Mouse (Mus musculus) hindbrain, embryonic 11.5 days (tissue): ENCODE results near the gene Spock1. TPM values are rescaled to one million over a fixed set of nuclear protein-coding genes. Genes with fewer than 3 reads are reported as not detected.

Experiments
- ATAC-seq: fragments of 200-750 bp; cut with Nextera tagmentation; 2 replicates; pipeline ENCODE4 v1.8.0; 2017; ENCODE audit warnings: mild to moderate bottlenecking, moderate TSS enrichment, moderate library complexity; ENCODE audit not compliant: low FRiP score
- DNase-seq: peaks from one replicate; pipeline ENCODE4 v3.0.0-alpha.2; 2015; ENCODE audit warnings: low spot score
- H3K27ac ChIP-seq: fragments of 300-500 bp; sonication (generic); 2 replicates; pipeline ENCODE4 v1.5.1; 2014; ENCODE audit warnings: mild to moderate bottlenecking, low read depth, low read length
- H3K27me3 ChIP-seq: fragments of 300-500 bp; sonication (generic); 2 replicates; pipeline ENCODE4 v1.6.1; 2014; ENCODE audit warnings: mild to moderate bottlenecking, low read length, moderate library complexity, mixed read lengths; ENCODE audit not compliant: control insufficient read depth, insufficient read depth
- H3K36me3 ChIP-seq: fragments of 300-500 bp; sonication (generic); 2 replicates; pipeline ENCODE4 v1.6.1; 2014; ENCODE audit warnings: mild to moderate bottlenecking, low read length, moderate library complexity, mixed read lengths; ENCODE audit not compliant: control insufficient read depth, insufficient read depth
- H3K4me1 ChIP-seq: fragments of 300-500 bp; sonication (generic); replicated peaks from 2 replicates; pipeline ENCODE4 v1.6.1; 2014; ENCODE audit warnings: low read length, mixed read lengths; ENCODE audit not compliant: control insufficient read depth, insufficient read depth
- H3K4me2 ChIP-seq: fragments of 300-500 bp; sonication (generic); replicated peaks from 2 replicates; pipeline ENCODE4 v1.6.1; 2014; ENCODE audit warnings: mild to moderate bottlenecking, low read depth, low read length
- H3K4me3 ChIP-seq: fragments of 300-500 bp; sonication (generic); 2 replicates; pipeline ENCODE4 v1.5.1; 2014; ENCODE audit warnings: low read depth, low read length
- H3K9ac ChIP-seq: fragments of 300-500 bp; sonication (generic); 2 replicates; pipeline ENCODE4 v1.6.1; 2014; ENCODE audit warnings: low read depth, low read length
- H3K9me3 ChIP-seq: fragments of 300-500 bp; sonication (generic); 2 replicates; pipeline ENCODE4 v1.6.1; 2016; ENCODE audit warnings: low read length; ENCODE audit not compliant: control insufficient read depth
- WGBS: fragments of 180-500 bp; shearing (Covaris S2); extraction: QIAGEN DNeasy Blood & Tissue Kit; methylation state at CpG from one replicate; pipeline ENCODE4 v1.1.7; 2014; 5-methylcytosine and 5-hydroxymethylcytosine counted together
- polyA plus RNA-seq: library from polyadenylated mRNA; unstranded; fragments of >200 nt; fragmentation: Nextera tagmentation; extraction: Ambion mirVana; gene quantifications from 2 replicates; pipeline ENCODE4 v1.2.1, GENCODE M21; 2014

Gene Spock1
- polyA plus RNA-seq, 1 experiment from 2014 or later: 17.0 TPM

GRCm38 (mm10) chr13:57930720-57931119 is 22.6 kb upstream of the Spock1 start:
- 15% methylated on average over 5 of the region's 5 CpGs for WGBS
- ATAC-seq: peak; percentile 47; the same call in 1 of the 2 replicates

GRCm38 (mm10) chr13:57930283-57930682 is 22.2 kb upstream of the Spock1 start:
- WGBS: 13% methylated on average over 2 of the region's 2 CpGs
- H3K9me3 ChIP-seq: no peaks in the 10 kb centered on the region
- H3K9ac ChIP-seq: no peak overlapping the region
- H3K4me3 ChIP-seq: no peak overlapping the region
- ATAC-seq: peak; percentile 66
- no peaks in the 10 kb centered on the region for H3K36me3 ChIP-seq
- H3K27ac ChIP-seq: 0 out of 2 replicates have a peak overlapping the region, but pooled peaks have one; percentile 36
- peak; percentile 39 for DNase-seq
- H3K27me3 ChIP-seq: no peaks in the 10 kb centered on the region
- H3K4me2 ChIP-seq: no peak overlapping the region
- peaks cover 8% of the 10 kb centered on the region for H3K4me1 ChIP-seq

More at GRCm38 (mm10) chr13:57930720-57931119, 22.6 kb upstream of the Spock1 start:
- DNase-seq: peak; percentile 55
- no peak overlapping the region for H3K4me2 ChIP-seq
- H3K36me3 ChIP-seq: no peaks in the 10 kb centered on the region
- peaks cover 8% of the 10 kb centered on the region for H3K4me1 ChIP-seq
- no peaks in the 10 kb centered on the region for H3K27me3 ChIP-seq
- no peaks in the 10 kb centered on the region for H3K9me3 ChIP-seq
- no peak overlapping the region for H3K9ac ChIP-seq
- no peak overlapping the region for H3K4me3 ChIP-seq
- H3K27ac ChIP-seq: 0 out of 2 replicates have a peak overlapping the region, but pooled peaks have one; percentile 13

GRCm38 (mm10) chr13:57919947-57920346 is 11.8 kb upstream of the Spock1 start:
- no peak overlapping the region for H3K27ac ChIP-seq
- no peak overlapping the region for H3K4me3 ChIP-seq
- no peaks in the 10 kb centered on the region for H3K36me3 ChIP-seq
- no peaks in the 10 kb centered on the region for H3K4me1 ChIP-seq
- no peak for DNase-seq
- WGBS: 95% methylated on average over 4 of the region's 4 CpGs
- H3K9me3 ChIP-seq: no peaks in the 10 kb centered on the region
- ATAC-seq: no peak
- no peak overlapping the region for H3K4me2 ChIP-seq
- H3K27me3 ChIP-seq: no peaks in the 10 kb centered on the region
- H3K9ac ChIP-seq: no peak overlapping the region

- ATAC-seq (no peak), DNase-seq (no peak)
- Histone ChIP-seq H3K4me2 (no peak overlapping the region), H3K9ac (no peak overlapping the region), H3K9me3 (no peaks in the 10 kb centered on the region), H3K36me3 (no peaks in the 10 kb centered on the region), H3K27me3 (peaks cover 13% of the 10 kb centered on the region), H3K4me1 (no peaks in the 10 kb centered on the region), H3K4me3 (no peak overlapping the region), H3K27ac (no peak overlapping the region)
- WGBS: 90% methylated on average over 9 of the region's 9 CpGs
Measured at GRCm38 (mm10) chr13:57911171-57911570, 3.0 kb upstream of the Spock1 start.

GRCm38 (mm10) chr13:57907428-57908265 is 485 bp downstream of the Spock1 start:
- H3K9ac ChIP-seq: peak overlapping the region; percentile 60
- H3K27me3 ChIP-seq: peaks cover 13% of the 10 kb centered on the region
- DNase-seq (peak; percentile 40), ATAC-seq (peak; percentile 66)
- no peaks in the 10 kb centered on the region for H3K4me1 ChIP-seq
- H3K9me3 ChIP-seq: no peaks in the 10 kb centered on the region
- no peak overlapping the region for H3K27ac ChIP-seq
- peak overlapping the region; percentile 70 for H3K4me2 ChIP-seq
- no peaks in the 10 kb centered on the region for H3K36me3 ChIP-seq
- peak overlapping the region; percentile 44 for H3K4me3 ChIP-seq
- 3% methylated on average over 59 of the region's 60 CpGs for WGBS

- Histone ChIP-seq H3K27ac (no peak overlapping the region), H3K27me3 (no peaks in the 10 kb centered on the region), H3K4me3 (no peak overlapping the region), H3K9me3 (no peaks in the 10 kb centered on the region; the same call in 1 of the 2 replicates), H3K4me1 (no peaks in the 10 kb centered on the region; the same call in 1 of the 2 replicates), H3K9ac (no peak overlapping the region), H3K4me2 (no peak overlapping the region), H3K36me3 (no peaks in the 10 kb centered on the region)
- peak; percentile 6 for DNase-seq
- ATAC-seq: no peak
- 72% methylated on average over 8 of the region's 8 CpGs for WGBS
Measured at GRCm38 (mm10) chr13:57894597-57894996, 13.5 kb downstream of the Spock1 start.

GRCm38 (mm10) chr13:57889708-57890107 is 18.4 kb downstream of the Spock1 start:
- DNase-seq (no peak), ATAC-seq (no peak)
- 0 out of 2 replicates have a peak overlapping the region, but pooled peaks have one; percentile 27 for H3K27ac ChIP-seq
- H3K27me3 ChIP-seq: no peaks in the 10 kb centered on the region
- no peak overlapping the region for H3K9ac ChIP-seq
- 71% methylated on average over 9 of the region's 9 CpGs for WGBS
- no peak overlapping the region for H3K4me2 ChIP-seq
- H3K4me3 ChIP-seq: no peak overlapping the region
- no peaks in the 10 kb centered on the region; the same call in 1 of the 2 replicates for H3K4me1 ChIP-seq
- H3K36me3 ChIP-seq: no peaks in the 10 kb centered on the region
- H3K9me3 ChIP-seq: no peaks in the 10 kb centered on the region

- H3K27me3 ChIP-seq: no peaks in the 10 kb centered on the region
- H3K36me3 ChIP-seq: no peaks in the 10 kb centered on the region
- H3K4me2 ChIP-seq: no peak overlapping the region
- DNase-seq: peak; percentile 39
- H3K4me3 ChIP-seq: no peak overlapping the region
- WGBS: 8% methylated on average over 5 of the region's 6 CpGs
- no peaks in the 10 kb centered on the region for H3K9me3 ChIP-seq
- peak; percentile 57; the same call in 1 of the 2 replicates for ATAC-seq
- H3K9ac ChIP-seq: no peak overlapping the region
- H3K27ac ChIP-seq: no peak overlapping the region
- H3K4me1 ChIP-seq: no peaks in the 10 kb centered on the region; the same call in 1 of the 2 replicates
Measured at GRCm38 (mm10) chr13:57889050-57889449, 19.1 kb downstream of the Spock1 start.

GRCm38 (mm10) chr13:57879817-57880216 is 28.3 kb downstream of the Spock1 start:
- Histone ChIP-seq H3K27me3 (no peaks in the 10 kb centered on the region), H3K36me3 (no peaks in the 10 kb centered on the region), H3K9ac (no peak overlapping the region), H3K4me1 (no peaks in the 10 kb centered on the region), H3K4me2 (no peak overlapping the region), H3K4me3 (no peak overlapping the region), H3K9me3 (no peaks in the 10 kb centered on the region), H3K27ac (no peak overlapping the region)
- ATAC-seq (no peak), DNase-seq (no peak)
- WGBS: 52% methylated on average over 4 of the region's 4 CpGs
